Mouse (Mus musculus) urinary bladder, postnatal 10 days (tissue): ENCODE measurements around the gene Ints5.
"Not testable (repeated sequence)": the region's sequence is repeated elsewhere in the genome, so short reads cannot be mapped to it uniquely, and the experiment has no call there.

ENCODE experiments used
- DNase-seq: peaks from one replicate; pipeline ENCODE4 v3.0.0; 2022; ENCODE audit warnings: low spot score

The Ints5 gene

GRCm38 (mm10) chr19:8892829-8893766 lies at the start of gene Ints5:
Gene Ints5, plus strand, starts transcription at chr19:8893005.
- DNase-seq, result no peak

GRCm38 (mm10) chr19:8844371-8845129 lies 48.3 kb upstream of the Ints5 start:
- peak; percentile 53 for DNase-seq

- DNase-seq, result no peak
Observed at GRCm38 (mm10) chr19:8848356-8848755, 44.4 kb upstream of the Ints5 start.

- DNase-seq, result no peak
Observed at GRCm38 (mm10) chr19:8850402-8850901, 42.4 kb upstream of the Ints5 start, which contains the start of gene Lrrn4cl. Gene Lrrn4cl, plus strand, starts transcription at chr19:8850768.

GRCm38 (mm10) chr19:8851639-8852038 lies 41.2 kb upstream of the Ints5 start:
- DNase-seq, result no peak

GRCm38 (mm10) chr19:8852236-8852928 lies 40.4 kb upstream of the Ints5 start:
- DNase-seq, result no peak

- DNase-seq, result no peak
Observed at GRCm38 (mm10) chr19:8853117-8853516, 39.7 kb upstream of the Ints5 start.

GRCm38 (mm10) chr19:8857689-8858088 lies 35.1 kb upstream of the Ints5 start:
- no peak for DNase-seq

GRCm38 (mm10) chr19:8859018-8859417 lies 33.8 kb upstream of the Ints5 start:
- no peak for DNase-seq

- DNase-seq, result no peak
Observed at GRCm38 (mm10) chr19:8864265-8864664, 28.5 kb upstream of the Ints5 start.

GRCm38 (mm10) chr19:8870381-8870780 lies 22.4 kb upstream of the Ints5 start:
- DNase-seq, result not testable (repeated sequence)

- no peak for DNase-seq
Observed at GRCm38 (mm10) chr19:8870838-8871237, 22.0 kb upstream of the Ints5 start.

- DNase-seq, result peak; percentile 86
Observed at GRCm38 (mm10) chr19:8871267-8872186, 21.3 kb upstream of the Ints5 start, which contains the start of gene Ubxn1. Gene Ubxn1, plus strand, starts transcription at chr19:8871496.

- DNase-seq, result no peak
Observed at GRCm38 (mm10) chr19:8872266-8872840, 20.5 kb upstream of the Ints5 start.

- no peak for DNase-seq
Observed at GRCm38 (mm10) chr19:8875031-8875430, 17.8 kb upstream of the Ints5 start.

- DNase-seq, result peak; percentile 54
Observed at GRCm38 (mm10) chr19:8880311-8881033, 12.3 kb upstream of the Ints5 start, which contains the start of gene Uqcc3. Gene Uqcc3, minus strand, starts transcription at chr19:8880923.

GRCm38 (mm10) chr19:8881034-8881392 lies 11.8 kb upstream of the Ints5 start:
- DNase-seq, result no peak

GRCm38 (mm10) chr19:8883616-8884015 lies 9.2 kb upstream of the Ints5 start, which contains the start of the genes Lbhd1 and Gm49403:
Gene Lbhd1, plus strand, starts transcription at chr19:8883732.
Gene Gm49403, plus strand, starts transcription at chr19:8883930.
- DNase-seq, result no peak

- no peak for DNase-seq
Observed at GRCm38 (mm10) chr19:8886916-8887584, 5.8 kb upstream of the Ints5 start.
